Mouse (Mus musculus) cortical plate, adult 2 months (tissue): ENCODE measurements around the gene Slc27a1.

ENCODE experiments used
- CTCF ChIP-seq: fragments of 200-500 bp; IDR thresholded peaks from 2 replicates; pipeline ENCODE4 v1.5.1; 2011; ENCODE audit warnings: mild to moderate bottlenecking, control low read depth, low read length; ENCODE audit not compliant: insufficient read depth; ENCODE audit errors: extremely low read depth
- POLR2A ChIP-seq: fragments of 200-500 bp; IDR thresholded peaks from 2 replicates; pipeline ENCODE4 v1.6.1; 2011; ENCODE audit warnings: mild to moderate bottlenecking, low read length, control low read depth; ENCODE audit not compliant: insufficient read depth; ENCODE audit errors: extremely low read depth

GRCm38 (mm10) chr8:71602666-71603334 is 34.1 kb downstream of the Slc27a1 start:
- TF ChIP-seq CTCF, result no peak
- no peak for TF ChIP-seq POLR2A
